10 mouse cellular contexts compared by ENCODE assay signal in genomic region chr15:12039671-12040406, GRCm38 (mm10). TPM values are rescaled to one million over a fixed set of nuclear protein-coding genes. Genes with fewer than 3 reads are reported as not detected.
A peak's percentile ranks its signal among the peaks of the same experiment; 100 is the strongest.
DNase-seq lines count a peak whose midpoint lies in the region; ATAC-seq and TF ChIP-seq lines count a peak whose summit lies in the region.
"Had no signal": no experiment of that assay in that cellular context is flagged by ENCODE, and none has a peak within 500 bp of the region (broad histone marks: within the 10 kb centered on the region; RNA-seq: fewer than 3 reads in every experiment).

No protein-coding gene starts in this region.

- no peak overlapping the region for H3K4me2 ChIP-seq in lung, postnatal 0 days (replicated peaks; ENCODE audit: low read depth, low read length)
- no peak overlapping the region for H3K4me2 ChIP-seq in forebrain, embryonic 16.5 days (ENCODE audit: low read length)
- H3K4me2 ChIP-seq in midbrain, postnatal 0 days (ENCODE audit: low read depth, low read length, poor library complexity, severe bottlenecking) = 0 out of 2 replicates have a peak overlapping the region, but pooled peaks have one; percentile 16

- no peak for TF ChIP-seq EP300 in lung, postnatal 0 days (IDR thresholded peaks at IDR 0.05)

- 60% methylated on average over 15 of the region's 15 CpGs for WGBS in lung, postnatal 0 days
- 51% methylated on average over 15 of the region's 15 CpGs for WGBS in forebrain, embryonic 16.5 days
- WGBS in midbrain, postnatal 0 days = 33% methylated on average over 15 of the region's 15 CpGs

- no peak overlapping the region for H3K27ac ChIP-seq in lung, postnatal 0 days (ENCODE audit: low read length)
- no peak overlapping the region for H3K27ac ChIP-seq in forebrain, embryonic 16.5 days (ENCODE audit: low read length)
- H3K27ac ChIP-seq in midbrain, postnatal 0 days (ENCODE audit: low read depth, low read length) = peak overlapping the region; percentile 69
- H3K27ac ChIP-seq: heart, embryonic 10.5 days had no signal

- intact Hi-C loops in left cerebral cortex, postnatal 10 days (cut with DNase I) = loop anchor here (5.0 kb wide), 1 partner anchor 43 kb away; the partner anchor contains the start of gene Sub1

- H3K36me3 ChIP-seq in lung, postnatal 0 days (ENCODE audit: insufficient read depth, low read length) = no peaks in the 10 kb centered on the region
- no peaks in the 10 kb centered on the region for H3K36me3 ChIP-seq in forebrain, embryonic 16.5 days (ENCODE audit: control insufficient read depth, insufficient read depth)
- H3K36me3 ChIP-seq in midbrain, postnatal 0 days (ENCODE audit: insufficient read depth, low read length) = no peaks in the 10 kb centered on the region
- H3K36me3 ChIP-seq: heart, embryonic 10.5 days had no signal

- ATAC-seq in lung, postnatal 0 days = peak; percentile 56
- ATAC-seq in forebrain, embryonic 16.5 days = peak; percentile 80
- peak; percentile 87 for ATAC-seq in midbrain, postnatal 0 days (ENCODE audit: low FRiP score)

- no peaks in the 10 kb centered on the region for H3K27me3 ChIP-seq in lung, postnatal 0 days (replicated peaks; ENCODE audit: insufficient read depth, low read length)
- no peaks in the 10 kb centered on the region for H3K27me3 ChIP-seq in forebrain, embryonic 16.5 days (replicated peaks; ENCODE audit: control insufficient read depth, insufficient read depth, low read length)
- no peaks in the 10 kb centered on the region for H3K27me3 ChIP-seq in midbrain, postnatal 0 days (ENCODE audit: insufficient read depth, low read length)

- H3K9ac ChIP-seq in lung, postnatal 0 days (replicated peaks; ENCODE audit: low read depth) = no peak overlapping the region
- H3K9ac ChIP-seq in forebrain, embryonic 16.5 days (replicated peaks; ENCODE audit: low read depth, low read length) = no peak overlapping the region
- H3K9ac ChIP-seq in midbrain, postnatal 0 days (replicated peaks; ENCODE audit: low read length, poor library complexity, severe bottlenecking) = no peak overlapping the region; the same call in 1 of the 2 replicates

- DNase-seq in cerebellum, postnatal 10 days = peak; percentile 15 to 22
- no peak for DNase-seq in cerebellum, adult 9-10 months
- peak; percentile 46 for DNase-seq in lung, postnatal 0 days (ENCODE audit: low spot score)
- DNase-seq in lung, postnatal 36 days = no peak
- peak; percentile 64 for DNase-seq in midbrain, postnatal 0 days (ENCODE audit: low spot score)
- DNase-seq in left cerebral cortex, postnatal 10 days (ENCODE audit: extremely low spot score in 1 of 2, low spot score in 2 of 2) = no peak
- no peak for DNase-seq in layer of hippocampus, adult 18-20 months (ENCODE audit: low spot score in 2 of 2)
- DNase-seq: lung, postnatal 10 days had no signal

- H3K4me1 ChIP-seq in lung, postnatal 0 days (ENCODE audit: insufficient read depth, low read depth, low read length) = no peaks in the 10 kb centered on the region
- H3K4me1 ChIP-seq in forebrain, embryonic 16.5 days (replicated peaks; ENCODE audit: control insufficient read depth, insufficient read depth, low read length) = peaks cover 9% of the 10 kb centered on the region
- peaks cover 4% of the 10 kb centered on the region; the same call in 1 of the 2 replicates for H3K4me1 ChIP-seq in midbrain, postnatal 0 days (ENCODE audit: insufficient read depth, low read length)

- no peak overlapping the region for H3K4me3 ChIP-seq in lung, postnatal 0 days (ENCODE audit: low read depth, low read length)
- no peak overlapping the region for H3K4me3 ChIP-seq in forebrain, embryonic 16.5 days (replicated peaks; ENCODE audit: low read length)
- no peak overlapping the region for H3K4me3 ChIP-seq in midbrain, postnatal 0 days (ENCODE audit: low read depth, low read length)
- H3K4me3 ChIP-seq: heart, embryonic 10.5 days had no signal

- no peaks in the 10 kb centered on the region for H3K9me3 ChIP-seq in lung, postnatal 0 days (ENCODE audit: low read length)
- H3K9me3 ChIP-seq in forebrain, embryonic 16.5 days (ENCODE audit: control insufficient read depth, low read length) = no peaks in the 10 kb centered on the region
- no peaks in the 10 kb centered on the region for H3K9me3 ChIP-seq in midbrain, postnatal 0 days (ENCODE audit: low read length)
- H3K9me3 ChIP-seq: heart, embryonic 10.5 days had no signal

- TF ChIP-seq CTCF in lung, postnatal 0 days (IDR thresholded peaks at IDR 0.05) = no peak
- TF ChIP-seq CTCF in midbrain, postnatal 0 days (IDR thresholded peaks at IDR 0.05) = no peak

RNA-seq across cellular contexts. Expression of gene Sub1, which starts 43.1 kb away (rescaled TPM):
- 608 and 620 TPM in 2 replicates for polyA plus RNA-seq in lung, postnatal 0 days (2015; fragmentation: Nextera tagmentation; extraction: Ambion mirVana)
- 463 and 464 TPM in 2 replicates for polyA plus RNA-seq in forebrain, embryonic 16.5 days (2015; fragmentation: Nextera tagmentation; extraction: Ambion mirVana)
- total RNA-seq in midbrain, postnatal 0 days (2014; rRNA removed) = 133 and 184 TPM in 2 replicates
- polyA plus RNA-seq in midbrain, postnatal 0 days (2015; fragmentation: Nextera tagmentation; extraction: Ambion mirVana) = 616 and 676 TPM in 2 replicates
- total RNA-seq in left cerebral cortex, postnatal 10 days (2021) = 100 to 1,000 TPM; 308 to 324 TPM
- 100 to 1,000 TPM; 336 to 350 TPM for total RNA-seq in layer of hippocampus, adult 18-20 months (2021)

Comparison
In these comparisons a context has a peak if more than half of its experiments do, and no peak if none do; other contexts are left out.
1. DNase-seq: peak in cerebellum, postnatal 10 days (2 of 2), lung, postnatal 0 days (single experiment) and midbrain, postnatal 0 days (single experiment); none in cerebellum, adult 9-10 months (single experiment), lung, postnatal 36 days (single experiment), left cerebral cortex, postnatal 10 days (0 of 2) and layer of hippocampus, adult 18-20 months (0 of 2).
2. Peak in every context shown above with its lines, with median percentiles within 50 percentile points of each other: ATAC-seq.